Mouse (Mus musculus): ENCODE measurements around the gene Uhrf1. TPM values are rescaled to one million over a fixed set of nuclear protein-coding genes. Genes with fewer than 3 reads are reported as not detected.
"Not testable (repeated sequence)": the region's sequence is repeated elsewhere in the genome, so short reads cannot be mapped to it uniquely, and the experiment has no call there.

The Uhrf1 gene
- total and polyA plus RNA-seq, 3 experiments = 115 to 201 (median 133) TPM

- no peak for TF ChIP-seq MEF2A (IDR thresholded peaks at IDR 0.05; ENCODE audit: extremely low read depth, insufficient replicate concordance, low read depth, low read length, poor library complexity, severe bottlenecking)
- TF ChIP-seq ZMIZ1 (IDR thresholded peaks at IDR 0.05; ENCODE audit: low read depth, low read length) = no peak; the same call in none of the 2 replicates
- TF ChIP-seq BHLHE40 (IDR thresholded peaks at IDR 0.05; ENCODE audit: borderline replicate concordance, low read depth, low read length) = no peak
- TF ChIP-seq GATA1 (IDR thresholded peaks at IDR 0.05; ENCODE audit: low read depth, low read length) = no peak
- TF ChIP-seq GABPA (IDR thresholded peaks at IDR 0.05; ENCODE audit: low read depth, low read length) = no peak
Measured at GRCm38 (mm10) chr17:56256239-56256881, 46.8 kb upstream of the Uhrf1 start, which contains the start of gene Fem1a (continued).

DNA sequence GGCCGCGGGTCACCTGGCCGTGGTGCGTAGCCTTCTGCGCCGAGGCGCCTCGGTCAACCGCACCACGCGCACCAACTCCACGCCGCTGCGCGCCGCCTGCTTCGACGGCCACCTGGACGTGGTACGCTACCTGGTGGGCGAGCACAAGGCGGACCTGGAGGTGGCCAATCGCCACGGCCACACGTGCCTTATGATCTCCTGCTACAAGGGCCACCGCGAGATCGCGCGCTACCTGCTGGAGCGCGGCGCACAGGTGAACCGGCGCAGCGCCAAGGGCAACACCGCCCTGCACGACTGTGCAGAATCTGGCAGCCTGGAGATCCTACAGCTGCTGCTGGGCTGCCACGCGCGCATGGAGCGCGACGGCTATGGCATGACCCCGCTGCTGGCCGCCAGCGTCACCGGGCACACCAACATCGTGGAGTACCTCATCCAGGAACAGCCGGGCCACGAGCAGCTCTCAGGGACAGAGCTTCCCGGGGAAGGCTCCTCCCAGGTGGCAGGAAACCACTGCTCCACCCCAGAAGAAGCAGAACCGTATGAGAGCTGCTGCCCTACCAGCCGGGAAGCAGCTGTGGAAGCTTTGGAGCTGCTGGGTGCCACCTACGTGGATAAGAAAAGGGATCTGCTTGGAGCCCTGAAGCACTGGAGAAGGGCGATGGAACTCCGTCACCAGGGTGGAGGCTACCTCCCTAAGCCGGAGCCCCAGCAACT is 45.8 kb upstream of the Uhrf1 start:
- Histone ChIP-seq H3K9ac (ENCODE audit: control insufficient read depth, low read depth, low read length, poor library complexity, severe bottlenecking) (peak overlapping the region; percentile 75), H3K36me3 (ENCODE audit: control insufficient read depth in 1 of 2, insufficient read depth in 2 of 2, low read length in 2 of 2) (peaks cover 0 to 28% of the 10 kb centered on the region in 2 experiments; a peak in 3 of 4 replicates), H3K9me3 (replicated peaks; ENCODE audit: insufficient read depth, low read length) (no peaks in the 10 kb centered on the region), H3K79me2 (ENCODE audit: control insufficient read depth, insufficient read depth, low read length, poor library complexity) (peaks cover 48% of the 10 kb centered on the region), H3K27me3 (ENCODE audit: control insufficient read depth in 1 of 2, insufficient read depth in 2 of 2, low read length in 2 of 2) (no peaks in the 10 kb centered on the region), H3K4me3 (ENCODE audit: control insufficient read depth in 1 of 2, insufficient read depth in 1 of 2, low read depth in 2 of 2, low read length in 2 of 2) (peak overlapping the region; percentile 44 to 74), H3K4me1 (ENCODE audit: control insufficient read depth in 1 of 2, insufficient read depth in 2 of 2, low read length in 2 of 2) (peaks cover 0 to 38% of the 10 kb centered on the region in 2 experiments; a peak in 2 of 4 replicates), H3K27ac (ENCODE audit: control insufficient read depth, low read depth, low read length) (no peak overlapping the region)
- TF ChIP-seq POLR2A (IDR thresholded peaks at IDR 0.05; ENCODE audit: control insufficient read depth in 1 of 2, insufficient read depth in 1 of 2, low read depth in 1 of 2, low read length in 2 of 2, poor library complexity in 1 of 2) = 0 out of 4 replicates have a peak, but pooled peaks of 1 of the 2 experiments have one; percentile 5
- no peak for TF ChIP-seq ZC3H11A (IDR thresholded peaks at IDR 0.05; ENCODE audit: low read depth, low read length)
- no peak for TF ChIP-seq SMC3 (IDR thresholded peaks at IDR 0.05; ENCODE audit: low read depth, low read length)
- no peak for TF ChIP-seq CTCF (IDR thresholded peaks at IDR 0.05 in 2 of 3, conservative IDR thresholded peaks at IDR 0.05 in 1 of 3; ENCODE audit: control insufficient read depth in 1 of 3, insufficient read depth in 1 of 3, low read depth in 2 of 3, low read length in 3 of 3, poor library complexity in 1 of 3, severe bottlenecking in 1 of 3)
- TF ChIP-seq CHD2 (IDR thresholded peaks at IDR 0.05; ENCODE audit: low read length) = no peak
- peak; percentile 37 for DNase-seq (ENCODE audit: low read depth, low spot score)

DNA sequence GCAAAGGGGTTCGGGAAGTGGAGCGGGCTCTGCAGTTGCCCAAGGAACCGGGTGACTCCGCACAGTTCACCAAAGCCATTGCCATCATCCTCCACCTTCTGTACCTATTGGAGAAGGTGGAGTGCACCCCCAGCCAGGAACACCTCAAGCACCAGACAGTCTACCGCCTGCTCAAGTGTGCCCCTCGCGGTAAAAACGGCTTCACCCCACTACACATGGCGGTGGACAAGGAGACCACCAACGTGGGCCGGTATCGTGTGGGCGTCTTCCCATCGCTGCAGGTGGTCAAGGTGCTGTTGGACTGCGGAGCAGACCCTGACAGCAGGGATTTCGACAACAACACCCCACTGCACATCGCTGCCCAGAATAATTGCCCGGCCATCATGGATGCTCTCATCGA is 44.9 kb upstream of the Uhrf1 start:
- H3K79me2 ChIP-seq (ENCODE audit: control insufficient read depth, insufficient read depth, low read length, poor library complexity) = peaks cover 48% of the 10 kb centered on the region
- H3K9me3 ChIP-seq (replicated peaks; ENCODE audit: insufficient read depth, low read length); DNase-seq (ENCODE audit: low read depth, low spot score); H3K27me3 ChIP-seq (ENCODE audit: control insufficient read depth in 1 of 2, insufficient read depth in 2 of 2, low read length in 2 of 2); H3K27ac ChIP-seq (ENCODE audit: control insufficient read depth, low read depth, low read length): not testable (repeated sequence)
- H3K36me3 ChIP-seq (ENCODE audit: control insufficient read depth in 1 of 2, insufficient read depth in 2 of 2, low read length in 2 of 2) = peaks cover 0 to 28% of the 10 kb centered on the region in 2 experiments; a peak in 3 of 4 replicates
- peak overlapping the region; percentile 42; the same call in 1 of the 2 replicates for H3K9ac ChIP-seq (ENCODE audit: control insufficient read depth, low read depth, low read length, poor library complexity, severe bottlenecking)
- 0 out of 4 replicates have a peak overlapping the region, but pooled peaks of 1 of the 2 experiments have one; percentile 7 for H3K4me3 ChIP-seq (ENCODE audit: control insufficient read depth in 1 of 2, insufficient read depth in 1 of 2, low read depth in 2 of 2, low read length in 2 of 2)
- H3K4me1 ChIP-seq (ENCODE audit: control insufficient read depth in 1 of 2, insufficient read depth in 2 of 2, low read length in 2 of 2) = peaks cover 0 to 38% of the 10 kb centered on the region in 2 experiments; a peak in 2 of 4 replicates
